ENCODE assay signal across 23 mouse cellular contexts in the genomic region with DNA sequence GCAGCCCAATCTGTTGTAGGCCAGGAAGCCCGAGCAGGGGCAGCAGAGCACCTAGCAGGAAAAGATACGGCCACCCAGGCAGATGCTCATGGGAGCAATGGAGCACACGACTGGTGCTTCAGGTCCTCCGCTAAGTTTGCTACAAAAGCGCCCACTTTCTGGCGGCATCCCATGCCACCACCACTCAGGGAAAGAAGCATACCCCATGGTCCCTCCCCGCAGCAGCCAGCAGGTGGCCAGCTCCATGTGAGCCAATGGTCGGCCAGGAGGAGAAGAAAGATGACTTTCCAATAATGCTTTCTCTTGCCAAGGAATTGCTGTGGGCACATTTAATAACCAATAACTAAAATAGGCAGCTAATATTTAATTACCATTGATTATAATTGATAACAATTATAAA.
DNase-seq lines count a peak whose midpoint lies in the region; ATAC-seq and TF ChIP-seq lines count a peak whose summit lies in the region.
"Had no signal": no experiment of that assay in that cellular context is flagged by ENCODE, and none has a peak within 500 bp of the region (broad histone marks: within the 10 kb centered on the region; RNA-seq: fewer than 3 reads in every experiment).

No protein-coding gene starts in this region.

- DNase-seq in CD4-positive, CD25-positive, alpha-beta regulatory T cell, adult 2 months (ENCODE audit: low read depth, low spot score): peak; percentile 40
- peak; percentile 9 for DNase-seq in thymus, postnatal 14 days
- DNase-seq in thymus, postnatal 25 days: no peak
- no peak for DNase-seq in cerebellum, adult 11 months
- DNase-seq in embryonic facial prominence, embryonic 10.5 days (ENCODE audit: low spot score): no peak
- DNase-seq: adrenal gland, adult 2 months; cerebellum, adult 8-10 months; cerebellum, postnatal 36 days; kidney, postnatal 36 days; lung, postnatal 4 days; right cerebral cortex, adult 18-20 months; thymus, adult 2 months had no signal

- no peak for ATAC-seq in CD4-positive, CD25-positive, alpha-beta regulatory T cell, adult 4 months
- ATAC-seq: forebrain, embryonic 14.5 days; midbrain, embryonic 16.5 days had no signal

- H3K4me3 ChIP-seq in bone marrow, adult 2 months (replicated peaks; ENCODE audit: control insufficient read depth, low read depth, low read length): no peak overlapping the region
- no peak overlapping the region for H3K4me3 ChIP-seq in embryonic facial prominence, embryonic 10.5 days
- H3K4me3 ChIP-seq: embryonic facial prominence, embryonic 15.5 days; heart, embryonic 10.5 days; hindbrain, embryonic 15.5 days; kidney, embryonic 15.5 days; limb, embryonic 13.5 days; midbrain, embryonic 10.5 days; stomach, embryonic 15.5 days had no signal

- WGBS in bone marrow, adult 2 months: 85% methylated on average over 8 of the region's 8 CpGs
- 92% methylated on average over 8 of the region's 8 CpGs for WGBS in embryonic facial prominence, embryonic 10.5 days

- no peak overlapping the region for H3K27ac ChIP-seq in bone marrow, adult 2 months (ENCODE audit: control insufficient read depth, insufficient read depth, low read depth, low read length, poor library complexity)
- no peak overlapping the region for H3K27ac ChIP-seq in embryonic facial prominence, embryonic 10.5 days (replicated peaks)
- H3K27ac ChIP-seq: embryonic facial prominence, embryonic 15.5 days; heart, embryonic 10.5 days; hindbrain, embryonic 15.5 days; kidney, embryonic 15.5 days; limb, embryonic 13.5 days; midbrain, embryonic 10.5 days; stomach, embryonic 15.5 days had no signal

- peak; percentile 14; the same call in 1 of the 2 replicates for TF ChIP-seq CTCF in bone marrow, adult 2 months (IDR thresholded peaks at IDR 0.05; ENCODE audit: control insufficient read depth, insufficient read depth, low read length)

- H3K9me3 ChIP-seq in embryonic facial prominence, embryonic 10.5 days: peaks cover 14% of the 10 kb centered on the region; the same call in 1 of the 2 replicates
- H3K9me3 ChIP-seq: embryonic facial prominence, embryonic 15.5 days; stomach, embryonic 15.5 days had no signal

- H3K4me1 ChIP-seq in bone marrow, adult 2 months (ENCODE audit: control insufficient read depth, insufficient read depth, low read length): no peaks in the 10 kb centered on the region
- no peaks in the 10 kb centered on the region for H3K4me1 ChIP-seq in embryonic facial prominence, embryonic 10.5 days
- H3K4me1 ChIP-seq: embryonic facial prominence, embryonic 15.5 days; heart, embryonic 10.5 days; hindbrain, embryonic 15.5 days; kidney, embryonic 15.5 days; limb, embryonic 13.5 days; midbrain, embryonic 10.5 days; stomach, embryonic 15.5 days had no signal

- no peaks in the 10 kb centered on the region for H3K36me3 ChIP-seq in embryonic facial prominence, embryonic 10.5 days (replicated peaks)
- H3K36me3 ChIP-seq: embryonic facial prominence, embryonic 15.5 days; heart, embryonic 10.5 days; hindbrain, embryonic 15.5 days; kidney, embryonic 15.5 days; limb, embryonic 13.5 days; midbrain, embryonic 10.5 days; stomach, embryonic 15.5 days had no signal

- H3K27me3 ChIP-seq in embryonic facial prominence, embryonic 10.5 days (replicated peaks; ENCODE audit: low read depth, poor library complexity, severe bottlenecking): no peaks in the 10 kb centered on the region
- H3K27me3 ChIP-seq: embryonic facial prominence, embryonic 15.5 days; hindbrain, embryonic 15.5 days; kidney, embryonic 15.5 days; limb, embryonic 13.5 days; stomach, embryonic 15.5 days had no signal

- no peak for TF ChIP-seq POLR2A in bone marrow, adult 2 months (IDR thresholded peaks at IDR 0.05; ENCODE audit: borderline replicate concordance, control insufficient read depth, low read depth, low read length)

Comparison
In these comparisons a context has a peak if more than half of its experiments do, and no peak if none do; other contexts are left out.
1. DNase-seq: peak in CD4-positive, CD25-positive, alpha-beta regulatory T cell, adult 2 months (single experiment) and thymus, postnatal 14 days (single experiment); none in thymus, postnatal 25 days (single experiment), cerebellum, adult 11 months (single experiment) and embryonic facial prominence, embryonic 10.5 days (single experiment).